Mouse (Mus musculus): ENCODE data around the gene Setd5.

Gene Setd5

GRCm38 (mm10) chr6:113133360-113133759, 56.2 kb downstream of the Setd5 start:
- DNase-seq (ENCODE audit: low spot score), result no peak

- no peak for DNase-seq (ENCODE audit: low spot score)
Observed at GRCm38 (mm10) chr6:113141389-113142094, 64.4 kb downstream of the Setd5 start.

- DNase-seq (ENCODE audit: low spot score), result no peak
Observed at GRCm38 (mm10) chr6:113144764-113145163, 67.6 kb downstream of the Setd5 start.

GRCm38 (mm10) chr6:113145249-113145648, 68.1 kb downstream of the Setd5 start:
- DNase-seq (ENCODE audit: low spot score), result no peak

- DNase-seq (ENCODE audit: low spot score), result no peak
Observed at GRCm38 (mm10) chr6:113154071-113154470, 76.9 kb downstream of the Setd5 start.

GRCm38 (mm10) chr6:113154886-113155285, 77.7 kb downstream of the Setd5 start:
- DNase-seq (ENCODE audit: low spot score), result peak; percentile 7

GRCm38 (mm10) chr6:113156064-113156463, 78.9 kb downstream of the Setd5 start:
- no peak for DNase-seq (ENCODE audit: low spot score)

- DNase-seq (ENCODE audit: low spot score), result no peak
Observed at GRCm38 (mm10) chr6:113160106-113160505, 82.9 kb downstream of the Setd5 start.

- no peak for DNase-seq (ENCODE audit: low spot score)
Observed at GRCm38 (mm10) chr6:113161982-113162381, 84.8 kb downstream of the Setd5 start.

- no peak for DNase-seq (ENCODE audit: low spot score)
Observed at GRCm38 (mm10) chr6:113163513-113163912, 86.3 kb downstream of the Setd5 start.

GRCm38 (mm10) chr6:113166661-113167251, 89.6 kb downstream of the Setd5 start:
- DNase-seq (ENCODE audit: low spot score), result no peak

GRCm38 (mm10) chr6:113168316-113168975, 91.3 kb downstream of the Setd5 start:
- DNase-seq (ENCODE audit: low spot score), result no peak

- no peak for DNase-seq (ENCODE audit: low spot score)
Observed at GRCm38 (mm10) chr6:113169852-113170251, 92.7 kb downstream of the Setd5 start.

- no peak for DNase-seq (ENCODE audit: low spot score)
Observed at GRCm38 (mm10) chr6:113170651-113171050, 93.5 kb downstream of the Setd5 start.

- DNase-seq (ENCODE audit: low spot score), result no peak
Observed at GRCm38 (mm10) chr6:113172011-113172410, 94.8 kb downstream of the Setd5 start.

- DNase-seq (ENCODE audit: low spot score), result peak; percentile 66
Observed at GRCm38 (mm10) chr6:113172568-113172967, 95.4 kb downstream of the Setd5 start.

- no peak for DNase-seq (ENCODE audit: low spot score)
Observed at GRCm38 (mm10) chr6:113175469-113175868, 98.3 kb downstream of the Setd5 start.

- DNase-seq (ENCODE audit: low spot score), result no peak
Observed at GRCm38 (mm10) chr6:113176613-113177012, 99.4 kb downstream of the Setd5 start.

- no peak for DNase-seq (ENCODE audit: low spot score)
Observed at GRCm38 (mm10) chr6:113178286-113179194, 101.4 kb downstream of the Setd5 start.

GRCm38 (mm10) chr6:113179195-113179733, 102.1 kb downstream of the Setd5 start:
- no peak for DNase-seq (ENCODE audit: low spot score)

- DNase-seq (ENCODE audit: low spot score), result no peak
Observed at GRCm38 (mm10) chr6:113184163-113184562, 107.0 kb downstream of the Setd5 start.

Data from c-Kit-positive CD71-positive TER-119-positive erythroid progenitor cells, embryonic 14.5 days (primary cell).